Mouse (Mus musculus) frontal cortex, postnatal 36 days (tissue): ENCODE measurements at regions not wholly inside any gene's neighbourhood (a gene's known extent, or its start where the extent isn't known, plus 50 kb on each side); places are given as distances from the start of the nearest gene placed in this dataset.

Source experiments
- DNase-seq, 2 experiments: peaks; one replicate each; pipeline ENCODE4 v3.0.0; 2022; ENCODE audit warnings: low spot score in 2 of 2

DNA sequence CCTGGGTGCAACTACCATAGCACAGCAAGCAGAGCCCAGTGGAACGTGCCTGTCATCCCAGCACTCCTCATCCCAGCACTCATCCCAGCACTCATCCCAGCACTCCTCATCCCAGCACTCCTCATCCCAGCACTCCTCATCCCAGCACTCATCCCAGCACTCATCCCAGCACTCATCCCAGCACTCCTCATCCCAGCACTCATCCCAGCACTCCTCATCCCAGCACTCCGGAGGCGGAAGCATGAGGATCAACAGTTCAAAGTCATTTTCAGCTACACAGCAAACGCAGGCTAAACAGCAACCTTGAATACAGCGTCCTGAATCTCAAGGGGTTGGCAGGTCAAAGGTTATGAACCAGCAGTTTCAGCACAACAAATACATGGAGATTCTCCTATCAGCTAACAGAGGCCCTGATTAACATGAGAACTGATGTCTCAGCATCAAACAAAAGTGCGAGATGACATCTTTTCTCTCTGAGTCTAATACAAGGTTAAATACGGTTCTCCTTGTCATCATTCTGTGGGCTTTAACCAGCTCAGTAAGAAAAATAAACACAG is 211.8 kb downstream of the Pdcd6ip start:
- no peak for DNase-seq

GRCm38 (mm10) chr9:113488651-113489050 is 219.4 kb downstream of the Pdcd6ip start:
- peak; percentile 73 to 93 for DNase-seq

- DNase-seq = no peak
These were observed 221.5 kb downstream of the Pdcd6ip start for GRCm38 (mm10) chr9:113486494-113487081.

DNA sequence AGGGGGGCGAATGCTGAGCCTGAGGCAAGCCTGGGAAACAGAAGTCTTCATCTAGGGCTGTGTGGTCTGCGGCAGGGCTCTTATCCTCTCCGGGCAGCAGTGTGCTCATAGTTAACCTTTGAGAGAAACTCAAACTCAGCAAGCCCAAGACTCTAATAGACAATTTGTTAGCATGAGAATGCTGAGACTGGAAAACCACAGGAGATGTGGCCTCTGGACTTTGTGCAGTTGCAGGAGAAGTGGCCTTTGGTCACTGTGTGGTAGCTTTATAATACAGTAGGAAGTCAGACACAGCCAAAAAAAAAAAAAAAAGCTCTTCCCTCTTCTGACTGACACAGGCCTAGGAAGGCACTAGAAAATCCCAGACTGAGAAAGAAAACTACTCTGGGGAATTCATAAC is 228.2 kb downstream of the Pdcd6ip start:
- no peak for DNase-seq

DNA sequence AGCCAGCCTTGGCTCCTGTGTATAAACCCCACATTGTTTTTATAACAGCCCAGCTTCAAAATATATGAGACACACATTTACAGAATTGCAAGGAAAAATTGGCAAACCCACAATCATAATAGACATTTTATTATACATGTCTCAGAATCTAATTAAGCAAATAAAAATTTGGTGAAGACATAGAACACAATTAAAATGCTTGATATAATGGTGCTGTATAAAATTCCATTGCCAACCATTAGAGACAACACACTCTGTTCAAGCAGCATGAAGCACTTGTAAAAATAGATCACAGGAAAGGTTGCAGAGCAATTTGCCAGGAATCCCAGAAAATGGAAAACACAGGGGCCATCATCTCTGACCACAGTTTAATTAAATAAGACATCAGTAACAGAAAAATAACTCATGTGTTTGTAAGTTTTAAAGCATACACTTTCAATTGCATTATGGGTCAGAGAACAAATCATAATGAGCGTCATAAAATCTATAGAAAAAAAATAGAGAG is 229.2 kb downstream of the Pdcd6ip start:
- DNase-seq = no peak

DNA sequence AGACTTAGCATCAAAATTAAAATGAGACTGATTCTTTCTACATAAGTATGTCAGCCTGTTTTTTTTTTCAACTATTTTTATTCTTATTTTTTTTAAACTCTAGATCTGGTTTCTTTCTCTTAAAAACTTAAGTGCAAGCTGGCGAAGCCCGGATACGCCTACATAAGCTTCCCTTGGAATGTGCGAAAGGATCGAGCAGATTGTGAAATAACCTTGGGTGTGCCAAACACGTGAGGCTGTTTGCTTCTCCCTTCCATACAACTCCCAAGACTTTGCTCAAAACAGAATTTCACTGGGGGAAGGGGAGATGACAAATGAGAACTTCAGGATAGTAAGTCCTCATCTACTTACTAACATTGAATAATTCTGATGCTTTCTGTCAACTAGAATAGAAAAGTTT is 236.3 kb downstream of the Pdcd6ip start:
- peak; percentile 74 to 96 for DNase-seq

- no peak for DNase-seq
These were observed 245.2 kb downstream of the Pdcd6ip start for GRCm38 (mm10) chr9:113462888-113463287.

- DNase-seq = no peak
These were observed 245.7 kb downstream of the Pdcd6ip start for GRCm38 (mm10) chr9:113462267-113462887.

- DNase-seq = no peak
These were observed 248.2 kb downstream of the Pdcd6ip start for GRCm38 (mm10) chr9:113459885-113460284.

DNA sequence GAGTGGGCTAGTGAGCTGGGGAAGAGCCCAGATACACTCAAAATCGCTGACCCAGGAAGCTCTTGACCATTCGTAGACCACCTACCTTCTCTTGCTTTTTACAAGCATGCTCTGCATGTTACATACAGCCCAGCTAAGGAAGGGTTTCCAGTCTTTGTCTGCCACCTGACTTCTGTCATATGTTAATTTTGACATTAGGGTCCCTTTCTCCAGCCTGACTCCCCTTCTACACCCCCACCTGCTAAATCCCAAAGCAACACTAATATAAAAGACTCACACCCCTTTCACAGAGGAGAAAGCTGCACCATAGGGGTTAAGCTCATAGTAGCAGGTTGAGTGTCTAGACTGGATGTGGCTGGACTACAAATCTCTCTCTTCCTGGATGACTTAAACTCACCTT is 248.8 kb downstream of the Pdcd6ip start:
- no peak for DNase-seq

DNA sequence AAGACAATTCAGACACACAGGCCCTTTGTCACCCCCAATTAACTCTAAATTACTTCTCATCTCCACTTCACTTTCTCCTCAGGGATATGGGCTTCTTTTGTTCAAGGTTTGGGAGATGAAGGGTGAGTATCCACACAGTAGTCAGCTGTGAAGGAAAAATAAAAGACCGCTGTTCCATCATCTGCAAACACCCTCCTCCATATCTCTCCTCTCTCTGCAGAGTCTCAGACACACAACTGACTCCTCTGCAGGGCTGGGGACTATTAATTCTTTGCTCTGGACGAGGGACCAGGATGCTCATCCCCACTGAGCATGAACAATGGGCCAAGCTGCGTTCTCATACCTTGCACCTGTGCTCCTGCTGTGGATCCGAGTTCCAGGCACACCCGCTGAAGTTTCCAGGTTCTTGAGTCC is 249.3 kb downstream of the Pdcd6ip start:
- no peak for DNase-seq

DNA sequence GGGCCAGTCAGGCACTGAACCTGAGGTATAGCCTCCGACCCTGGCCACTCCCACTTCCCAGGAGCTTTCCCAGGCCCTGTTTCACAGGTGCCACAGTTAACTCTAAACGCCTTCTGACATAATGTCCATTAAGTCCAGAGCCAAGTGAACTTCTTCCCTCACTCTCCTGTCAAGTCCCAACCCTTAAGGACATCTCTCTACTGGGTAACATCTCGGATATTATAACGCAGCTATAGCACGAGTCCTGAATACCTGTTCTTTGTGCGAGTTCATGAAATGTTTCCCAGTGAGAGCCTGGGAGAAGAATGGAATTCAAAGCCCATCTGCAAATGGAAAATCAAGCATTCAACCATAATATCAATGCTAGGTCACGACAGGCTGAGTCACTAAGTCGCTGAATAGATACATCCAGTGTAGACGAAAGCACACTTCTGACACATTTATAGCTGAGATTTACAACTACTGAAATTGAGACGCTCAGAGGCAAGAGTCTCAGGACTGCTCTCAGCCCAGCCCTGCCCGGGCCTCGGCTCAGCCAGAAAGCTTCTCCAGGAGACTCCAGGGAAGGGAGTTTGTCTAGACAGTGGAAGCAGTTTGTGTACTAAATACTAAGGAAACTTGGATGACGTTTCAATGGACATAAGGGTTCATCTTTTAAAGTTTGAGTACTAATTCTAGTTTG is 250.7 kb downstream of the Pdcd6ip start:
- DNase-seq = no peak

DNA sequence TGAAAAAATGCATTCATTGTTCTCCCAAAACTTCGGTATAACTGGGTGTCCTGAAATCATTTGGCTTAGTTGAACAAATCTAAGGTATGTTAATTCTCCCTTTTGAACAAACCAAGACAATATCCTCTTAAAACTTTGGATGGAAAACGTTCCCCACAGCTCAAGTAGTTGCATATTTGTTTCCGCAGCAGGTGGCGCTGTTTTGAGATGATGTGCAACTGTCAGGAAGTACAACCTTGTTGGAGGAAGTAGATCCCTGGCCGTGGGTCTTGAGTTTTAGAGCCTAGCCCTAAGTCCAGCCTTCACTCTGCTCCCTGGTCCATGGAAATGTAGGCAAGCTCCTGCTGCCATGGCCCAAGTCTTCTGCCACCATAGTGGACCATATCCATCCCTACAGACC is 252.5 kb downstream of the Pdcd6ip start:
- no peak for DNase-seq

GRCm38 (mm10) chr9:113453231-113453630 is 254.8 kb downstream of the Pdcd6ip start:
- DNase-seq = no peak

GRCm38 (mm10) chr9:113441770-113442411 is 266.2 kb downstream of the Pdcd6ip start:
- peak; percentile 74 to 85 for DNase-seq

DNA sequence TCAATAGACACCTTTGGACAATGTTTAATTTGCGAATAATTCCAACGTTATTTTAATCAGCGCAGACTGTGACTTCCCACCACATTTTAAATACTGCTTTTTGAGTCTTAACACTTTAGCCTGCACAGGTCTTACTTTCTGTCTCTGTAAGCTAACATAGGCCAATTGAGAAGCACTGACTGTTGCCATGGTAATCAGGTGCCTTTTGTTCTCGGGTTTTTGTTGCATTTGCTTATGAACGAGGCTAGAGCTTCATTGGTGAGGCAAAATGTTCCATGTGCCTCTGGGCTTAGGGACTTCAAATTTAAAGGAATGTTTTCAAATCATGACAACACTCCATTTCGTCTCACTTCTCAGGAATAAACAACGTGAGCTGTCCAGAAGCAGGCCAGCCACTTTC is 269.7 kb downstream of the Pdcd6ip start:
- DNase-seq = no peak

GRCm38 (mm10) chr9:113435921-113436320 is 272.1 kb downstream of the Pdcd6ip start:
- DNase-seq = no peak

GRCm38 (mm10) chr9:113433424-113433823 is 274.6 kb downstream of the Pdcd6ip start:
- DNase-seq = peak in 1 of 2 experiments; percentile 40

DNA sequence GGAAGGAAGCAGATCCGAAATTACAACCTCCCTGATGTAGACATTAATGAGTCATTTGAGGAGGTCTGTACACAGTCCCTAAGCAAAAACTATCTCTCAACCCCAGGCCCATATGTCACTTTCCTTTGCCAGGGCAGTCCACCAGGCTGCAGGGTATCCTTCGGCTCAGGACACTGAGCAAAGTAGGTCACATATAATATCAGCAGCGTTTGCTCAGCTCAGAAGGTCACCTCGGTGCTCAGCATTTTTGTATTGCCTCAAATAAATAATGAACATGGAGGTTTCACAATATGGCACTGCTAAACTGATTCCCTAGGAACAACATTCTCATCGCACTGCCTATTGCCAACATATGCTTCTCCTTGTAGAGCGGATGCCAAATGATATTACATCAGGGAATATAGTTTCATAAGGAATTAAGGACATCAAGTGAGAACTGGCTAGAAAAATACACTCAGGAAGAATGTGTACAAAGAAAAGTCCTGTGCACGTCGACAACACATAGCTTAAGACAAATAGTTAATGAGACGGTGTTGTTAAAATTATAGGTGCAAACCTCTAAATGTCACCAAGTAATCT is 275.4 kb downstream of the Pdcd6ip start:
- no peak for DNase-seq

DNA sequence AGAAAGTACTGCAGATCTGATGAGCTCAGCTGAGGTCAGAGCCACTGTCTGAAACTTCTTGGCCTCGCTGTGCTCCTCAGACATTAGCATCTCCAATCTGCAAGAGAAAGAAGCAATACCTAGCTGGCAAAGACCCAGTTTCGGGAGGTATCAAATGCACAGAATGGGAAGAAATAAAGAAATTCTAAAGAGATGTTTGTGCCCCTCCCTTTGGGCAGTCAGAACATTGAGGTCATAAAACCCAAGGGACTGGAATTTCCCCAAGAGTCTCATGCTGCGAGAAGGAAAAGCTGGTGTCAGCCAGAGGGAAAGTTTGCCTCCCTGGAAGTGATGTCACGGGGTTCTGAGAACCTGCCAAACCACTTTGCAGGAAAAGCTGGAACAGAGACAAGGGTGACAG is 277.6 kb downstream of the Pdcd6ip start:
- DNase-seq = no peak

DNA sequence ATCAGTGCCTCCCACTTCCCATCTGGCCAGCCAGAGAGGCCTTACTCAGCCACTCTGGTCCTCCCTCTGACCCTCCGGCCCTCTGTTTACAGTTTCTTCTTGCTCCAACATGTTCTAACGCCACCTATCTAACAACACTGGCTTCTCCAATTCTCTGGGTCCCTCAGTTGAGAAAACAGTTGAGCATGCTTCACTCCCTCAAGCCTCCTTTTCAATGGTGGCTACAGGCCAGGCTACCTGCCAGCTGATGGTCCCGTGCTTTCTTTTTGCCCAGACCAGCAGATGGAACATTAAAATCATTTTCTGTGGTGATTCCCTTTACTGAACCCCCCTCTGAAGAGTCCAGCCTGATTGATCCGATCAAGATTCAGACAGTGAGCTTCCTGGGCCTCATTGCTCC is 280.8 kb downstream of the Pdcd6ip start:
- no peak for DNase-seq

DNA sequence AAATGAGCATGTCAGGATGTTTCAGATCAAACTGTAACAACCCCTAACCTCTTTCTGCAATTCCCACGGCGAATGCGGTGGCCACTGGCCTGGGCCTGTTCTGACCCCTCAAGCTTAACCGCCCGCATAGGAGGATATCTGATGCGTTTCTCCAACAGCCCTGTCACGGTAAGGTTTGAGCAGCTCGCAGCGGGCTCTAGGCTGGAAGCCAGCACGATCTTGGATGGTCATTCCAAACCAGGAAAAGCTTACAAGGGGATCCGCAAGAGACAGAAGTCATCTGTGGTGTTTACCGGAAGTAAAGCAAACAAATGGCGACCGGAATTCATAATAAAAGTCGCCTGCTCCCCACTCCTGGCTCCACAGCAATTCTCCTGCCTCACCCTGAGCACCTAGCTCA is 281.7 kb downstream of the Pdcd6ip start:
- no peak for DNase-seq
